Mouse (Mus musculus) olfactory bulb, adult 2 months (tissue): ENCODE data around the gene Tmem30a. TPM values are rescaled to one million over a fixed set of nuclear protein-coding genes. Genes with fewer than 3 reads are reported as not detected.

ENCODE experiments used
- H3K27ac ChIP-seq: fragments of 200-500 bp; 2 replicates; pipeline ENCODE4 v1.5.1; 2012; ENCODE audit warnings: low read depth, low read length; ENCODE audit not compliant: insufficient read depth
- H3K4me1 ChIP-seq: fragments of 200-500 bp; 2 replicates; pipeline ENCODE4 v1.6.1; 2012; ENCODE audit warnings: low read length; ENCODE audit not compliant: control insufficient read depth, insufficient read depth
- H3K4me3 ChIP-seq: fragments of 200-500 bp; 2 replicates; pipeline ENCODE4 v1.5.1; 2012; ENCODE audit warnings: mild to moderate bottlenecking, low read depth, low read length, moderate library complexity; ENCODE audit not compliant: insufficient read depth
- CTCF ChIP-seq: fragments of 200-500 bp; IDR thresholded peaks from 2 replicates; pipeline ENCODE4 v1.5.1; 2012; ENCODE audit warnings: low read depth, mild to moderate bottlenecking, low read length, moderate library complexity; ENCODE audit not compliant: insufficient read depth
- POLR2A ChIP-seq: fragments of 200-500 bp; IDR thresholded peaks from 2 replicates; pipeline ENCODE4 v1.6.1; 2012; ENCODE audit warnings: mild to moderate bottlenecking, low read depth, low read length, moderate library complexity; ENCODE audit not compliant: insufficient read depth
- WGBS: fragments of 180-500 bp; shearing (Covaris S2); methylation state at CpG from one replicate; pipeline ENCODE4 v1.1.7; 2018; 5-methylcytosine and 5-hydroxymethylcytosine counted together
- polyA plus RNA-seq: library from polyadenylated mRNA; stranded (reverse); fragments of >200 nt; gene quantifications from 2 replicates; pipeline ENCODE4 v1.2.4, GENCODE M21; 2012; ENCODE audit warnings: low replicate concordance; ENCODE audit not compliant: missing spikeins, insufficient read depth, insufficient read length

Tmem30a gene
- polyA plus RNA-seq, 1 experiment: 112 TPM

DNA sequence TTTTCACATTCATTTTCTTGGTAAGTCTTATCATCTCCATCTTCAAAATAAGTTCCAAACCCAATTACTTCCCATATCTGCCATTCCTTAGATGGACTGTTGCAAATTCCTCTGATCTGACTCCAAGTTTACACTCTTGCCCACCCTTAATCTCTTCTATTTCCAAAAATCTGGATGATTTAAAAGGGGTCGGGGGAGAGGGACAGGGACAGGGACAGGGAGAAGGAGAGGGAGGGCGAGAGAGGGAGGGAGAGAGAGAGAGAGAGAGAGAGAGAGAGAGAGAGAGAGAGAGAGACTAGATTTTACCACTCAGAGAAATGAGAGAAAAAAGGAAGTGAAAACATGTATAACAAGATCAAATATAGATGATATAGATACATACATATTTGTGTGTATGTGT lies 30.5 kb upstream of the Tmem30a start:
- Histone ChIP-seq H3K4me3 (no peak overlapping the region), H3K27ac (no peak overlapping the region), H3K4me1 (no peaks in the 10 kb centered on the region)
- no peak for TF ChIP-seq POLR2A
- WGBS: 67% methylated on average over 2 of the region's 2 CpGs

DNA sequence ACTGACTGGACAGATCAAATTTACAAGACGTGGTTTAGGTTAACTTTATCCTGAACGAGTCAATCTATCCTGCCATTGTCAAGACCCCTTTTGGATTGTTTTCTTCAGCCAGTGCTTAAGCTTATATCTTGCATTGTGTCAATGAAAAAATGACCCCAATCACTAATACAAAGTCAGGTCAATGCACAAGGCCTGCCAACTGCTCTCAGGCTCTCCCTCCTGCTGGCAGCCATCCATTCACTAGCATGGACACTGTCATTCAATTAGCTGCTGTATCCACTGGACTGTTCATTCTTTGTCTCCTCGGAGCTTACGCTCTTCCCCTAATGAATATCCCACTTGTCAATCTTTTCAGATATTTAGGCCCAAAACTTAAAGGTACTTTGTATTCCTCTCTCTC lies 30.1 kb upstream of the Tmem30a start:
- Histone ChIP-seq H3K27ac (no peak overlapping the region), H3K4me3 (no peak overlapping the region), H3K4me1 (no peaks in the 10 kb centered on the region)
- 44% methylated on average over 4 of the region's 4 CpGs for WGBS
- TF ChIP-seq CTCF: no peak
- no peak for TF ChIP-seq POLR2A

DNA sequence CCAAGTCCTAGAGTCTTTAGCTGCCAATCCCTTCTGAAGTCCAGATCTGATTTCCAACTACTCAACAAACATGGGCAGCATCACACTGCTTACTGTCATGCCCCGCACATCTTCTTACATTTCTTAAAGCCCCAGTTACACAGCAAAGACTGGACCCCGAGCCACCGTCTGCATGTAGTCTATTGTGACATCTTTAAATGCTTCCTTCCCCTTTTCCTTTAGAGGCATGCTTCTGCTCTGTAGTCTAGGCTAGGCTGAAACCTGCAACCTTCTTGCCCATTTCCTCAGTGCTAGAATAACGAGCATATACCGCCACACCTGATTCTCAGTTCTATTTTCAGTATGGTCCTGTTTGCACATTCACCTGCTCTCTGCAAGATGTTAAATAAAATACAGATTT lies 23.2 kb upstream of the Tmem30a start:
- H3K4me3 ChIP-seq: no peak overlapping the region
- TF ChIP-seq CTCF (no peak), POLR2A (no peak)
- 91% methylated on average over 5 of the region's 5 CpGs for WGBS
- H3K27ac ChIP-seq: no peak overlapping the region
- H3K4me1 ChIP-seq: no peaks in the 10 kb centered on the region

DNA sequence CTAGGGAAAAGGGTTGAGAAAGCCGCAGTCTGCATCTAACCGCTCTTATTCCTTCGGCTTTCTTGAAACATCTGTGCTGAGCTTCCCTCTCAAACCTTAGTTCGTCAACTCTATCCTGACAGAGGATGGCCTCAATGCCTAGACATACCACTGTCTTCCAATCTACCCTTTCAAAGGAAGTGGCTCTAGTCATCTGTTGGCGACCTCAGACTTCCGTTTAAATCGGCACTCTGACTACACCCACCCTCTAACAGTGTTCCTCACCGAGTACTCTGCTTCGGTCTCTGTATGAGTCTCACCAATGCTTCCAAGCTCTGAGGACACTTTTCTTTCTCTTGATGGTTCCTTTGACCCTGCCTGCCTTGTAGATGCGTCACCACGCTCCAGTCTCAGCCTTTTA lies 22.7 kb upstream of the Tmem30a start:
- no peaks in the 10 kb centered on the region for H3K4me1 ChIP-seq
- 90% methylated on average over 11 of the region's 11 CpGs for WGBS
- TF ChIP-seq POLR2A: no peak
- no peak overlapping the region for H3K27ac ChIP-seq
- no peak overlapping the region for H3K4me3 ChIP-seq

DNA sequence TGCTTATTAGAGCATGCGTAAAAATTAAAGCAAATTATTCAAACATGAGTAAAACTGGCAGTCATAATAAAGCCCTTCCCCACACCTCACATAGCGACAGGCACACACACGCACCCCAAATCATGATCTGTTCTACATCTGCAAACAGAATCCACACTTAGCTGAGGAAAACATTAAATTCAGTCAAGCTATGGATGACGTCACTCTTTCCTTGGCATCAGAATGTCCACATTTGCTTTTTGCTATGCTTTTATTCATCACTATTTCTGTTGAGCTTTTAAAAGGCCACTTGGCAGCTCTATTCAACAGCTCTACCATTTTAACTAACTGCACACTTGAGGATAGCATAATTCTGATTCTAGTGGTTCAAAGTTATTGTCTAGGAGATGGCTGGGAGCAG lies 21.3 kb upstream of the Tmem30a start:
- WGBS: 84% methylated on average over 4 of the region's 4 CpGs

DNA sequence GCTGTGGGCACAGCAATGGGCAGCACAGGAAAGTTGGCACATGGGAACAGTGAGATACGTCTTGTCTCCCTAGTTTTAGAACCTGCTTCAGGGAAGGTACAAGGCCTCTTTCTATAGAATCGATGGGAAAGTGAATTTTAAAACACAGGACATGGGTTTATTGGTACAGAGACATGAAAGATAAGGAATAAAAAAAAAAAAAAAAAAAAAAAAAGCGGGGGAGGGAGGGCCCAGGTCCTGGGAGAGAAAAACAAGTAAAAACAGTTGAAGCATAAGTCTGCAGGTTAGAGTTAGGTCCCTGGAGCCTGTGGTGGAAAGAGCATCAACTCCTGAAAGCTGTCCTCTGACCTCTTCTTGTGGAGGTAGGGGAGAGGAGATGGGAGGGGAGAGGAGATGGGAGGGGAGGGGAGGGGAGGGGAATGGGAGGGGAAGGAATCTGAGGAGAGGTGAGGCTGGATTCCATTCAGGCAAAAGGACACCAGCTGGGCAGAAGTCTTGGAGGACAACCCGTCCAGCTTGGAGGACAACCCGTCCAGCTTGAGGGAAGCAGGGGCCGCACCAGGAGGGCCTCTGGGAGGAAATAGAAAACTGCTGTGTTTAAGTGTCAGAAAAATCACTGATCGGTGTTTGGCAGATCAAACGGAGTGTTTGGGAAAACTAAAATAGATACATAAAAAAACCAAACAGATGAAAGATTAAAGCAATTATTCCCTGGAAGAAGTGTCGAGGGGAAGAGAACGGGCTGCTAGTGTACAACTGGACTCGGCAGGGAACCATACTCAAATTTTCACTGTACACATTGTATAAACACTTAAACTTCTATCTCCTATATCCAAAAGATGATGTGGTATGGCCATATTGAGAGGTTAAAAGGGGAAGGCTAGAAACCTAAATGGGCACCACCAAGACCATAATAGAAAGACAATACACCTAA lies 17.9 kb upstream of the Tmem30a start:
- Histone ChIP-seq H3K27ac (no peak overlapping the region), H3K4me3 (no peak overlapping the region), H3K4me1 (no peaks in the 10 kb centered on the region)
- WGBS: 76% methylated on average over 10 of the region's 11 CpGs
- TF ChIP-seq CTCF (no peak), POLR2A (no peak)

More for the DNA sequence above, 21.3 kb upstream of the Tmem30a start:
- TF ChIP-seq CTCF (no peak), POLR2A (no peak)
- H3K27ac ChIP-seq: no peak overlapping the region
- H3K4me3 ChIP-seq: no peak overlapping the region
- no peaks in the 10 kb centered on the region for H3K4me1 ChIP-seq

DNA sequence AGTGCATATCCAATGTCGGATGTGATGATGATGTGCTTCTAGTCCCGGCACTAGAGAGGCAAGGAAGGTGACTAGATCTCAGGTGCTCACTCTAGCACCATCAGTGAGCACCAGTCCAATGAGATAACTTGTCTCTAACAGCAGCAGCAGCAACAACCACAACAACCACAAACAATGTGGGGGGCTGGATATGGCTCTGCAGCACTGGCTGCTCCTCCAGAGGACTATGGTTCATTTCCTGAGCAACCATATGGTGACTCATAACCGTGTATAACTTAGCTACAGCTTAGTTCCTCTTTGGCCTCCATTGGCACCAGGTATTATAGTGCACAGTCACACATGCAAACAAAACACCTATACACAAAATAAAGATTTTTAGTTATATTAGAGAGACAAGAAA lies 17.2 kb upstream of the Tmem30a start:
- H3K4me1 ChIP-seq: no peaks in the 10 kb centered on the region

DNA sequence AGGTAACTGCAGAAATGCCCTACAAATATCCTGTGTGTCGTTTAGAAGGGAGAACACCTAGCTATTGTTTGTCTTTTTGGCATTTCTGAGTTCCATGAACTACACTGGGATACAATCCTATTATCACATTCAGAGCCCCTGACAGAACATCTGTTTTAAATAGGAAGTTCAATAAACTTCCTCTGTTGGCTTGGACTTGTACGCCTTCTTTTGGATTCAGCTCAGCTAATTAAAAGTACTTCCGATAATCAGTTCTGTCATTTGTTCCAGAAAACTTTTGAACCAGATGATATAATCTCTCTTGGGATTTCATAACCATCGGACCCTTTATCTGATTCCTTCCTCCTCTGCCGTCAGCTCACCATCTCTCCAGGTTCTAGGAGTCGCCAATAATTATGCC lies 16.1 kb upstream of the Tmem30a start:
- no peak for TF ChIP-seq CTCF
- no peak for TF ChIP-seq POLR2A
- Histone ChIP-seq H3K27ac (no peak overlapping the region), H3K4me1 (no peaks in the 10 kb centered on the region), H3K4me3 (no peak overlapping the region)
- WGBS: 73% methylated on average over 6 of the region's 6 CpGs

More for the DNA sequence above, 17.2 kb upstream of the Tmem30a start:
- H3K4me3 ChIP-seq: no peak overlapping the region
- WGBS: 85% methylated on average over 3 of the region's 3 CpGs
- no peak overlapping the region for H3K27ac ChIP-seq
- no peak for TF ChIP-seq CTCF
- TF ChIP-seq POLR2A: no peak

DNA sequence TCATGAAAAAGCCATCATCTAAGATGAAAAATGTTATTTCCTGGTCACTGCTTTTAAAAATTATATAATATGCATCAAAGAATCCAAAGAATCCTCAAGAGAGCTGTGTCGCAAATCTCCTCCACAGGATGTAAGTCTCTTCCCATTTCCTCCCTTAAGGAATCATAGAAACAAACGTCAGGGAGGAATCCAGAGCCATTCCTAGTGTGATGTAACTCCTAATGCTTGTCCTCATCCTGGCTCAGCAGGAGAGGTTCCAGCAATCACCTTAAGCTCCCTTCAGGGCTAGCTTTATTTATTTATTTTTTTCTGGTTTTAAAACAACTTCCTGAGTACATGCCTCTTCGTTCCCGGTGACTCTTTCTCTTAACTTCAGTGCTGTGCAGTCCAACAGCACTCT lies 13.9 kb upstream of the Tmem30a start:
- H3K27ac ChIP-seq: no peak overlapping the region
- TF ChIP-seq CTCF (no peak), POLR2A (no peak)
- no peaks in the 10 kb centered on the region for H3K4me1 ChIP-seq
- no peak overlapping the region for H3K4me3 ChIP-seq
- WGBS: 35% methylated on average over 4 of the region's 4 CpGs
